Mouse (Mus musculus): ENCODE results near the gene AU040320. TPM values are rescaled to one million over a fixed set of nuclear protein-coding genes. Genes with fewer than 3 reads are reported as not detected.

The AU040320 gene
- polyA plus RNA-seq, 1 experiment: 10.1 TPM

GRCm38 (mm10) chr4:126775182-126775581, 21.8 kb downstream of the AU040320 start:
- Histone ChIP-seq H3K9ac (ENCODE audit: low read depth, poor library complexity, severe bottlenecking) (no peak overlapping the region), H3K4me3 (ENCODE audit: low read depth, low read length) (no peak overlapping the region), H3K4me1 (ENCODE audit: control insufficient read depth, insufficient read depth, low read length) (no peaks in the 10 kb centered on the region), H3K27me3 (ENCODE audit: control insufficient read depth, insufficient read depth, low read length, poor library complexity, severe bottlenecking) (no peaks in the 10 kb centered on the region), H3K9me3 (replicated peaks; ENCODE audit: control insufficient read depth, insufficient read depth, low read length, poor library complexity, severe bottlenecking) (no peaks in the 10 kb centered on the region), H3K27ac (ENCODE audit: insufficient read depth, low read length) (no peak overlapping the region), H3K36me3 (ENCODE audit: control insufficient read depth, insufficient read depth, low read length, poor library complexity, severe bottlenecking) (no peaks in the 10 kb centered on the region)
- TF ChIP-seq EP300 (IDR thresholded peaks at IDR 0.05; ENCODE audit: insufficient read depth, low read depth, low read length): no peak
- no peak for TF ChIP-seq POLR2A (IDR thresholded peaks at IDR 0.05; ENCODE audit: insufficient read depth, low read length)
- TF ChIP-seq CTCF (IDR thresholded peaks at IDR 0.05; ENCODE audit: low read depth, low read length): no peak

- Histone ChIP-seq H3K27me3 (ENCODE audit: control insufficient read depth, insufficient read depth, low read length, poor library complexity, severe bottlenecking) (no peaks in the 10 kb centered on the region), H3K4me1 (ENCODE audit: control insufficient read depth, insufficient read depth, low read length) (no peaks in the 10 kb centered on the region), H3K4me3 (ENCODE audit: low read depth, low read length) (no peak overlapping the region), H3K9ac (ENCODE audit: low read depth, poor library complexity, severe bottlenecking) (no peak overlapping the region), H3K36me3 (ENCODE audit: control insufficient read depth, insufficient read depth, low read length, poor library complexity, severe bottlenecking) (no peaks in the 10 kb centered on the region), H3K27ac (ENCODE audit: insufficient read depth, low read length) (no peak overlapping the region), H3K9me3 (replicated peaks; ENCODE audit: control insufficient read depth, insufficient read depth, low read length, poor library complexity, severe bottlenecking) (no peaks in the 10 kb centered on the region)
- no peak for TF ChIP-seq CTCF (IDR thresholded peaks at IDR 0.05; ENCODE audit: low read depth, low read length)
- TF ChIP-seq POLR2A (IDR thresholded peaks at IDR 0.05; ENCODE audit: insufficient read depth, low read length): no peak
- TF ChIP-seq EP300 (IDR thresholded peaks at IDR 0.05; ENCODE audit: insufficient read depth, low read depth, low read length): no peak
These were observed 25.8 kb downstream of the AU040320 start for GRCm38 (mm10) chr4:126779148-126779581.

- H3K9me3 ChIP-seq (replicated peaks; ENCODE audit: control insufficient read depth, insufficient read depth, low read length, poor library complexity, severe bottlenecking): no peaks in the 10 kb centered on the region
- no peaks in the 10 kb centered on the region for H3K36me3 ChIP-seq (ENCODE audit: control insufficient read depth, insufficient read depth, low read length, poor library complexity, severe bottlenecking)
- TF ChIP-seq CTCF (IDR thresholded peaks at IDR 0.05; ENCODE audit: low read depth, low read length) (no peak), POLR2A (IDR thresholded peaks at IDR 0.05; ENCODE audit: insufficient read depth, low read length) (no peak), EP300 (IDR thresholded peaks at IDR 0.05; ENCODE audit: insufficient read depth, low read depth, low read length) (no peak)
- no peak overlapping the region for H3K27ac ChIP-seq (ENCODE audit: insufficient read depth, low read length)
- no peaks in the 10 kb centered on the region for H3K4me1 ChIP-seq (ENCODE audit: control insufficient read depth, insufficient read depth, low read length)
- H3K4me3 ChIP-seq (ENCODE audit: low read depth, low read length): no peak overlapping the region
- H3K27me3 ChIP-seq (ENCODE audit: control insufficient read depth, insufficient read depth, low read length, poor library complexity, severe bottlenecking): no peaks in the 10 kb centered on the region
- no peak overlapping the region for H3K9ac ChIP-seq (ENCODE audit: low read depth, poor library complexity, severe bottlenecking)
These were observed 26.8 kb downstream of the AU040320 start for GRCm38 (mm10) chr4:126779826-126780775.

GRCm38 (mm10) chr4:126781871-126782270, 28.5 kb downstream of the AU040320 start:
- Histone ChIP-seq H3K36me3 (ENCODE audit: control insufficient read depth, insufficient read depth, low read length, poor library complexity, severe bottlenecking) (no peaks in the 10 kb centered on the region), H3K27ac (ENCODE audit: insufficient read depth, low read length) (no peak overlapping the region), H3K27me3 (ENCODE audit: control insufficient read depth, insufficient read depth, low read length, poor library complexity, severe bottlenecking) (no peaks in the 10 kb centered on the region), H3K9ac (ENCODE audit: low read depth, poor library complexity, severe bottlenecking) (no peak overlapping the region), H3K9me3 (replicated peaks; ENCODE audit: control insufficient read depth, insufficient read depth, low read length, poor library complexity, severe bottlenecking) (no peaks in the 10 kb centered on the region), H3K4me1 (ENCODE audit: control insufficient read depth, insufficient read depth, low read length) (no peaks in the 10 kb centered on the region), H3K4me3 (ENCODE audit: low read depth, low read length) (no peak overlapping the region)
- TF ChIP-seq CTCF (IDR thresholded peaks at IDR 0.05; ENCODE audit: low read depth, low read length) (no peak), EP300 (IDR thresholded peaks at IDR 0.05; ENCODE audit: insufficient read depth, low read depth, low read length) (no peak), POLR2A (IDR thresholded peaks at IDR 0.05; ENCODE audit: insufficient read depth, low read length) (no peak)

GRCm38 (mm10) chr4:126782512-126782911, 29.2 kb downstream of the AU040320 start:
- Histone ChIP-seq H3K27ac (ENCODE audit: insufficient read depth, low read length) (no peak overlapping the region), H3K36me3 (ENCODE audit: control insufficient read depth, insufficient read depth, low read length, poor library complexity, severe bottlenecking) (no peaks in the 10 kb centered on the region), H3K4me3 (ENCODE audit: low read depth, low read length) (no peak overlapping the region), H3K4me1 (ENCODE audit: control insufficient read depth, insufficient read depth, low read length) (no peaks in the 10 kb centered on the region), H3K27me3 (ENCODE audit: control insufficient read depth, insufficient read depth, low read length, poor library complexity, severe bottlenecking) (no peaks in the 10 kb centered on the region), H3K9me3 (replicated peaks; ENCODE audit: control insufficient read depth, insufficient read depth, low read length, poor library complexity, severe bottlenecking) (no peaks in the 10 kb centered on the region), H3K9ac (ENCODE audit: low read depth, poor library complexity, severe bottlenecking) (no peak overlapping the region)
- TF ChIP-seq EP300 (IDR thresholded peaks at IDR 0.05; ENCODE audit: insufficient read depth, low read depth, low read length) (no peak), POLR2A (IDR thresholded peaks at IDR 0.05; ENCODE audit: insufficient read depth, low read length) (no peak), CTCF (IDR thresholded peaks at IDR 0.05; ENCODE audit: low read depth, low read length) (no peak)

GRCm38 (mm10) chr4:126782996-126783395, 29.7 kb downstream of the AU040320 start:
- Histone ChIP-seq H3K4me3 (ENCODE audit: low read depth, low read length) (no peak overlapping the region), H3K27ac (ENCODE audit: insufficient read depth, low read length) (no peak overlapping the region), H3K4me1 (ENCODE audit: control insufficient read depth, insufficient read depth, low read length) (no peaks in the 10 kb centered on the region)

More at GRCm38 (mm10) chr4:126782996-126783395, 29.7 kb downstream of the AU040320 start:
- H3K27me3 ChIP-seq (ENCODE audit: control insufficient read depth, insufficient read depth, low read length, poor library complexity, severe bottlenecking): no peaks in the 10 kb centered on the region
- TF ChIP-seq CTCF (IDR thresholded peaks at IDR 0.05; ENCODE audit: low read depth, low read length): no peak
- TF ChIP-seq POLR2A (IDR thresholded peaks at IDR 0.05; ENCODE audit: insufficient read depth, low read length): no peak
- no peak for TF ChIP-seq EP300 (IDR thresholded peaks at IDR 0.05; ENCODE audit: insufficient read depth, low read depth, low read length)
- no peaks in the 10 kb centered on the region for H3K36me3 ChIP-seq (ENCODE audit: control insufficient read depth, insufficient read depth, low read length, poor library complexity, severe bottlenecking)
- no peak overlapping the region for H3K9ac ChIP-seq (ENCODE audit: low read depth, poor library complexity, severe bottlenecking)
- no peaks in the 10 kb centered on the region for H3K9me3 ChIP-seq (replicated peaks; ENCODE audit: control insufficient read depth, insufficient read depth, low read length, poor library complexity, severe bottlenecking)

Data from ES-Bruce4 (cell line).